Mouse (Mus musculus) liver, embryonic 14.5 days (tissue): ENCODE results near the gene Wnk2. TPM values are rescaled to one million over a fixed set of nuclear protein-coding genes. Genes with fewer than 3 reads are reported as not detected.

ENCODE experiments used
- ATAC-seq: fragments of 200-750 bp; cut with Nextera tagmentation; 2 replicates; pipeline ENCODE4 v1.8.0; 2017; ENCODE audit warnings: moderate number of reproducible peaks, mild to moderate bottlenecking, moderate library complexity; ENCODE audit not compliant: insufficient read depth
- DNase-seq, 3 experiments: peaks; one replicate each; pipeline ENCODE4 v3.0.0-alpha.2; 2012 to 2013; ENCODE audit warnings: low read depth in 3 of 3, low spot score in 3 of 3
- H3K27ac ChIP-seq: fragments of 300-500 bp; sonication (generic); 2 replicates; pipeline ENCODE4 v1.5.1; 2014; ENCODE audit warnings: moderate library complexity, mild to moderate bottlenecking, control low read depth, inconsistent platforms
- H3K27me3 ChIP-seq: fragments of 300-500 bp; sonication (generic); 2 replicates; pipeline ENCODE4 v1.6.1; 2014; ENCODE audit warnings: mild to moderate bottlenecking, low read length, moderate library complexity; ENCODE audit not compliant: control insufficient read depth, insufficient read depth
- H3K36me3 ChIP-seq: fragments of 300-500 bp; sonication (generic); replicated peaks from 2 replicates; pipeline ENCODE4 v1.6.1; 2014; ENCODE audit warnings: low read depth; ENCODE audit not compliant: control insufficient read depth, insufficient read depth
- H3K4me1 ChIP-seq, 2 experiments: fragments of 200-500 bp in 1 of 2; fragments of 300-500 bp in 1 of 2; sonication (generic) in 1 of 2; replicated peaks; 2 replicates each; pipeline ENCODE4 v1.6.1; 2012 to 2014; ENCODE audit warnings: antibody characterized with exemption in 1 of 2, inconsistent platforms in 1 of 2, low read length in 1 of 2; ENCODE audit not compliant: control insufficient read depth in 2 of 2, insufficient read depth in 2 of 2
- H3K4me2 ChIP-seq: fragments of 300-500 bp; sonication (generic); 2 replicates; pipeline ENCODE4 v1.6.1; 2014; ENCODE audit warnings: low read depth, mild to moderate bottlenecking, control low read depth, moderate library complexity
- H3K4me3 ChIP-seq, 2 experiments: fragments of 200-500 bp in 1 of 2; fragments of 300-500 bp in 1 of 2; sonication (generic) in 1 of 2; 2 replicates each; pipeline ENCODE4 v1.5.1; 2012 to 2014; ENCODE audit warnings: low read depth in 2 of 2, low read length in 2 of 2, mild to moderate bottlenecking in 2 of 2, control low read depth in 1 of 2, inconsistent platforms in 1 of 2, moderate library complexity in 1 of 2; ENCODE audit not compliant: insufficient read depth in 1 of 2
- H3K9ac ChIP-seq: fragments of 300-500 bp; sonication (generic); replicated peaks from 2 replicates; pipeline ENCODE4 v1.6.1; 2014; ENCODE audit warnings: mild to moderate bottlenecking, control low read depth, moderate library complexity
- H3K9me3 ChIP-seq: fragments of 300-500 bp; sonication (generic); 2 replicates; pipeline ENCODE4 v1.6.1; 2016; ENCODE audit warnings: low read length, mixed read lengths; ENCODE audit not compliant: control insufficient read depth
- CTCF ChIP-seq: IDR thresholded peaks from 2 replicates; pipeline ENCODE4 v1.5.1; 2016; ENCODE audit warnings: antibody characterized with exemption, low read depth, control low read depth
- EP300 ChIP-seq: IDR thresholded peaks from 2 replicates; pipeline ENCODE4 v1.6.1; 2016; ENCODE audit warnings: antibody characterized with exemption, low read depth
- WGBS: fragments of 180-500 bp; shearing (Covaris S2); extraction: QIAGEN DNeasy Blood & Tissue Kit; methylation state at CpG from one replicate; pipeline ENCODE4 v1.1.7; 2014; ENCODE audit not compliant: insufficient replicate concordance; 5-methylcytosine and 5-hydroxymethylcytosine counted together
- polyA plus RNA-seq, 2 experiments: library from polyadenylated mRNA; depleted of rRNA in 1 of 2; stranded (reverse) in 1 of 2; unstranded in 1 of 2; fragments of >200 nt; fragmentation: Nextera tagmentation in 1 of 2; extraction: Ambion mirVana in 1 of 2; gene quantifications; 2 replicates each; pipeline versions ENCODE4 v1.2.1 to v1.2.3; 2012 to 2014

Gene Wnk2
- polyA plus RNA-seq, 2 experiments: 0.05 to 0.13 TPM

GRCm38 (mm10) chr13:49053333-49053732 is 94.5 kb downstream of the Wnk2 start:
- DNase-seq (no peak), ATAC-seq (no peak)
- no peaks in the 10 kb centered on the region for H3K4me1 ChIP-seq
- H3K27me3 ChIP-seq: no peaks in the 10 kb centered on the region
- H3K9me3 ChIP-seq: no peaks in the 10 kb centered on the region
- H3K27ac ChIP-seq: no peak overlapping the region
- H3K4me3 ChIP-seq: no peak overlapping the region
- H3K36me3 ChIP-seq: no peaks in the 10 kb centered on the region
- no peak overlapping the region for H3K4me2 ChIP-seq
- H3K9ac ChIP-seq: no peak overlapping the region
- 46% methylated on average over 2 of the region's 2 CpGs for WGBS
- TF ChIP-seq EP300 (no peak), CTCF (no peak)

GRCm38 (mm10) chr13:49052512-49052911 is 95.3 kb downstream of the Wnk2 start:
- Histone ChIP-seq H3K4me1 (no peaks in the 10 kb centered on the region), H3K4me3 (no peak overlapping the region), H3K27me3 (no peaks in the 10 kb centered on the region), H3K9ac (no peak overlapping the region), H3K9me3 (no peaks in the 10 kb centered on the region), H3K36me3 (no peaks in the 10 kb centered on the region), H3K27ac (no peak overlapping the region), H3K4me2 (no peak overlapping the region)
- DNase-seq (no peak), ATAC-seq (no peak)
- WGBS: 23% methylated on average over 9 of the region's 9 CpGs
- TF ChIP-seq EP300 (no peak), CTCF (peak; percentile 64)

- ATAC-seq (no peak), DNase-seq (no peak)
- Histone ChIP-seq H3K4me1 (no peaks in the 10 kb centered on the region), H3K9ac (no peak overlapping the region), H3K27ac (no peak overlapping the region), H3K4me2 (no peak overlapping the region), H3K9me3 (no peaks in the 10 kb centered on the region), H3K36me3 (no peaks in the 10 kb centered on the region), H3K4me3 (no peak overlapping the region), H3K27me3 (no peaks in the 10 kb centered on the region)
- 48% methylated on average over 1 of the region's 1 CpGs for whole genome bisulfite sequencing
- TF ChIP-seq CTCF (peak; percentile 25; the same call in 1 of the 2 replicates), EP300 (no peak)
Measured at GRCm38 (mm10) chr13:49047393-49047792, 100.4 kb downstream of the Wnk2 start.

- ATAC-seq (no peak), DNase-seq (no peak)
- Histone ChIP-seq H3K9me3 (no peaks in the 10 kb centered on the region), H3K27ac (no peak overlapping the region), H3K4me3 (no peak overlapping the region), H3K9ac (no peak overlapping the region), H3K4me1 (no peaks in the 10 kb centered on the region), H3K4me2 (no peak overlapping the region), H3K27me3 (no peaks in the 10 kb centered on the region), H3K36me3 (no peaks in the 10 kb centered on the region)
- TF ChIP-seq EP300 (no peak), CTCF (no peak)
- 74% methylated on average over 10 of the region's 10 CpGs for WGBS
Measured at GRCm38 (mm10) chr13:49044145-49044561, 103.7 kb downstream of the Wnk2 start.

- TF ChIP-seq CTCF (no peak), EP300 (no peak)
- Histone ChIP-seq H3K4me2 (no peak overlapping the region), H3K27me3 (no peaks in the 10 kb centered on the region), H3K9me3 (no peaks in the 10 kb centered on the region), H3K27ac (no peak overlapping the region), H3K36me3 (no peaks in the 10 kb centered on the region), H3K4me3 (no peak overlapping the region), H3K9ac (no peak overlapping the region), H3K4me1 (no peaks in the 10 kb centered on the region)
- ATAC-seq (no peak), DNase-seq (no peak)
- 73% methylated on average over 15 of the region's 15 CpGs for WGBS
Measured at GRCm38 (mm10) chr13:49042371-49042770, 105.4 kb downstream of the Wnk2 start.
